Mouse (Mus musculus): ENCODE data around the gene Rab34.

The Rab34 gene

GRCm38 (mm10) chr11:78213086-78213817 is 25.0 kb downstream of the Rab34 start:
- DNase-seq (ENCODE audit: low spot score in 2 of 2) = no peak

GRCm38 (mm10) chr11:78215709-78216317 is 27.6 kb downstream of the Rab34 start:
- no peak for DNase-seq (ENCODE audit: low spot score in 2 of 2)

GRCm38 (mm10) chr11:78223586-78223985 is 35.4 kb downstream of the Rab34 start:
- no peak for DNase-seq (ENCODE audit: low spot score in 2 of 2)

- DNase-seq (ENCODE audit: low spot score in 2 of 2) = no peak
These were observed 43.3 kb downstream of the Rab34 start for GRCm38 (mm10) chr11:78231518-78231917.

GRCm38 (mm10) chr11:78240193-78240857 is 52.1 kb downstream of the Rab34 start:
- peak; percentile 63 to 78 for DNase-seq (ENCODE audit: low spot score in 2 of 2)

Measured in right cerebral cortex, postnatal 36 days (tissue).